Mouse (Mus musculus) hindbrain, embryonic 11.5 days (tissue): ENCODE measurements at regions not wholly inside any gene's neighbourhood (a gene's known extent, or its start where the extent isn't known, plus 50 kb on each side); places are given as distances from the start of the nearest gene placed in this dataset.

Experiments used
- ATAC-seq: fragments of 200-750 bp; cut with Nextera tagmentation; 2 replicates; pipeline ENCODE4 v1.8.0; 2017; ENCODE audit warnings: mild to moderate bottlenecking, moderate TSS enrichment, moderate library complexity; ENCODE audit not compliant: low FRiP score
- DNase-seq: peaks from one replicate; pipeline ENCODE4 v3.0.0-alpha.2; 2015; ENCODE audit warnings: low spot score
- H3K27ac ChIP-seq: fragments of 300-500 bp; sonication (generic); 2 replicates; pipeline ENCODE4 v1.5.1; 2014; ENCODE audit warnings: mild to moderate bottlenecking, low read depth, low read length
- H3K27me3 ChIP-seq: fragments of 300-500 bp; sonication (generic); 2 replicates; pipeline ENCODE4 v1.6.1; 2014; ENCODE audit warnings: mild to moderate bottlenecking, low read length, moderate library complexity, mixed read lengths; ENCODE audit not compliant: control insufficient read depth, insufficient read depth
- H3K36me3 ChIP-seq: fragments of 300-500 bp; sonication (generic); 2 replicates; pipeline ENCODE4 v1.6.1; 2014; ENCODE audit warnings: mild to moderate bottlenecking, low read length, moderate library complexity, mixed read lengths; ENCODE audit not compliant: control insufficient read depth, insufficient read depth
- H3K4me1 ChIP-seq: fragments of 300-500 bp; sonication (generic); replicated peaks from 2 replicates; pipeline ENCODE4 v1.6.1; 2014; ENCODE audit warnings: low read length, mixed read lengths; ENCODE audit not compliant: control insufficient read depth, insufficient read depth
- H3K4me2 ChIP-seq: fragments of 300-500 bp; sonication (generic); replicated peaks from 2 replicates; pipeline ENCODE4 v1.6.1; 2014; ENCODE audit warnings: mild to moderate bottlenecking, low read depth, low read length
- H3K4me3 ChIP-seq: fragments of 300-500 bp; sonication (generic); 2 replicates; pipeline ENCODE4 v1.5.1; 2014; ENCODE audit warnings: low read depth, low read length
- H3K9ac ChIP-seq: fragments of 300-500 bp; sonication (generic); 2 replicates; pipeline ENCODE4 v1.6.1; 2014; ENCODE audit warnings: low read depth, low read length
- H3K9me3 ChIP-seq: fragments of 300-500 bp; sonication (generic); 2 replicates; pipeline ENCODE4 v1.6.1; 2016; ENCODE audit warnings: low read length; ENCODE audit not compliant: control insufficient read depth
- WGBS: fragments of 180-500 bp; shearing (Covaris S2); extraction: QIAGEN DNeasy Blood & Tissue Kit; methylation state at CpG from one replicate; pipeline ENCODE4 v1.1.7; 2014; 5-methylcytosine and 5-hydroxymethylcytosine counted together

DNA sequence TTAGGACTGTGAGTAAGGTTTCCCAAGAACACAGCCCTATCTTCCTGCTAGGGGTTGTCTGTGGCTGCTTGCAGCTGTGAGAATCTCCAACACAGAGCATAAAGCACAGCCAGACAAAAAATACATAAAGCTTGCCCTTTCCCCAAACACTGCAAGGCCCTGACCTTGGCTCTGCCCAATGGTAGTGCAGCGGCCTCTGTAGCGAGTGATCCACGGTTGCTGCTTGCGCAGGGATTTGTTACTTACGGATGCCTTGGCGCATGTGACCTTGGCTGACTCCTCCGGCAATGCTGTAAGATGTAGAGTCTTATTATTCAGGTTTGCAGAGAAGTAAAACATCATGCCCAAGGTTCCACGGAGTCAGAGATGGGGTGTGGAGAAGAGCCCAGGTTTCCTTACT, 61.4 kb upstream of the Zfp703 start:
- 86% methylated on average over 8 of the region's 8 CpGs for WGBS
- H3K4me1 ChIP-seq, result no peaks in the 10 kb centered on the region
- no peaks in the 10 kb centered on the region for H3K27me3 ChIP-seq
- H3K4me3 ChIP-seq, result no peak overlapping the region
- DNase-seq, result no peak
- no peak overlapping the region for H3K9ac ChIP-seq
- H3K27ac ChIP-seq, result no peak overlapping the region
- no peak for ATAC-seq
- H3K36me3 ChIP-seq, result no peaks in the 10 kb centered on the region
- H3K9me3 ChIP-seq, result no peaks in the 10 kb centered on the region
- no peak overlapping the region for H3K4me2 ChIP-seq

DNA sequence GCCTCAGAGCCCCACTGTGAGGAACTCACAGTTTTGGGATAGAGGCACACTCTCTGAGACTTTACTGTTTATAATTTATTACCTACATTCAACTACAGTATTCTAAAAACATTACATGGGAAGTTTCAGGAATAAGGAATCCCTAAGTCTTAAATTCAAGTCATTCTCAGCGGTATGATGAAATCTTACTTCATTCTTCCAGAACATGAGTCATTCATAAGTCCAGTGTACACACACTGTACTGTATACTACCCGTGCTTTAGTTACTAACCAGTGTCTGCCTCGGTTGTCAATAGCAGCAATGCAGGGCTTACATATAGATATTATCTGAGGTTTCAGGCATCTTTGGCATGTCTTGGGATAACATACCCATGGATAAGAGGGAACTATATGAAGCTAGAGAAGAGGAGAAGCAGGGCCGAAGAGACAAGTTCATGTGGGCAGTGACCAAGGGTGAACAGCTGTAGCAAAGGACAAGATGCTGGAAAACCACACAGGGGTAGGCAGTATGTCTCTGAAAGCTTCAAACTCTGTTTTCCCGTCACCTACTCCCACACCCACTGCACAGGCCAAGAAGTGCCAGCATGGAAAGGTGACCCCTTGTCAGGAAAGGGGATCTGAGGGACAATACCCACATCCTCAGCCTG, 55.5 kb upstream of the Zfp703 start:
- no peaks in the 10 kb centered on the region for H3K4me1 ChIP-seq
- no peak overlapping the region for H3K9ac ChIP-seq
- H3K9me3 ChIP-seq, result no peaks in the 10 kb centered on the region
- H3K27me3 ChIP-seq, result no peaks in the 10 kb centered on the region
- H3K36me3 ChIP-seq, result no peaks in the 10 kb centered on the region
- ATAC-seq (no peak), DNase-seq (no peak)
- 90% methylated on average over 5 of the region's 5 CpGs for WGBS
- H3K27ac ChIP-seq, result no peak overlapping the region
- H3K4me2 ChIP-seq, result no peak overlapping the region
- no peak overlapping the region for H3K4me3 ChIP-seq

DNA sequence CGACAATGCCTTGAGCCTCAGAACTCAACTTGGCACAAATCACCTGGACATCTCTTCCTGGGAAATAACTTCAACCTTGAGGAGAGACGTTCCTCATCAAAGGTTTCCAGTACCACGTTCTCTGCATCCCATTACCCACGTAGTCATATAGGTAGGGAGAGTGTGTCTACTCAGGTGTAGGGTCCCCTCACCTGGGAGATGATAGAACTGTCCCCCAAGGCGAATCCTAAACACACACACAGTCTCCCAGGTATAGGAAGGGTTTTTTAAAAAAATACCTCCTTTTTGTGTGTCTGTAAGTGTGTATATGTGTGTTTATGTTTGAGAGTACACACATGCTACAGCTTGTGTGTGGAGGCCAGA, 55.0 kb upstream of the Zfp703 start:
- 87% methylated on average over 5 of the region's 5 CpGs for WGBS
- no peak for DNase-seq
- H3K9me3 ChIP-seq, result no peaks in the 10 kb centered on the region

DNA sequence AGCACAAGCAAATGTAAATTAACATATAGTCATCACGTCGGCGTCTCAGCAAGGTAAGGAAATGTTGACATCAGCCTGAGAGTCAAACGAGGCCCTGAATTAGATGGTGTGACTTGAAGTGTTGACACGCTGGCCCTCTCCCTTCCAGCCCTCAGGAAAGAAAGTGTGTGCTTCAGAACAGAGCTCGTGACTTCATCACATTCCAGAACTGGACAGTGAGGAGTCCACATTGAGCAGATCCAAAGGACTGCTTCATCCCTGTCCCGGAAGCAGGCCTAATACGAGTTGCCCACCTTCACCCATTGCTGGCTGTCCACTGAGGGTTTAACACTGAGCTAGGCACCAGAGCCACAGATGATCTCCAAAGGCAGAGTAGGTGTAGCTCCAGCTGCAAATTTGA, 54.0 kb upstream of the Zfp703 start:
- Histone ChIP-seq H3K27ac (no peak overlapping the region), H3K4me2 (no peak overlapping the region), H3K9me3 (no peaks in the 10 kb centered on the region), H3K4me1 (no peaks in the 10 kb centered on the region), H3K9ac (no peak overlapping the region), H3K4me3 (no peak overlapping the region), H3K27me3 (no peaks in the 10 kb centered on the region), H3K36me3 (no peaks in the 10 kb centered on the region)
- no peak for ATAC-seq
- no peak for DNase-seq
- WGBS, result 80% methylated on average over 8 of the region's 8 CpGs

More for the DNA sequence above, 55.0 kb upstream of the Zfp703 start:
- Histone ChIP-seq H3K4me1 (no peaks in the 10 kb centered on the region), H3K4me2 (no peak overlapping the region), H3K27ac (no peak overlapping the region), H3K9ac (no peak overlapping the region), H3K36me3 (no peaks in the 10 kb centered on the region), H3K4me3 (no peak overlapping the region), H3K27me3 (no peaks in the 10 kb centered on the region)
- no peak for ATAC-seq
